Mouse (Mus musculus): ENCODE data around the gene Otop3. TPM values are rescaled to one million over a fixed set of nuclear protein-coding genes. Genes with fewer than 3 reads are reported as not detected.

Otop3 gene
- polyA plus RNA-seq, 1 experiment from 2014 or later, result 0.37 TPM

GRCm38 (mm10) chr11:115345515-115345914 lies 11.0 kb downstream of the Otop3 start:
- no peaks in the 10 kb centered on the region for H3K9me3 ChIP-seq (ENCODE audit: control insufficient read depth, low read length)
- H3K4me3 ChIP-seq (ENCODE audit: low read depth, low read length), result no peak overlapping the region
- no peak for ATAC-seq (ENCODE audit: insufficient read depth, low FRiP score, low TSS enrichment)
- 39% methylated on average over 7 of the region's 7 CpGs for WGBS
- DNase-seq (ENCODE audit: low spot score), result peak; percentile 44
- no peak overlapping the region for H3K4me2 ChIP-seq (ENCODE audit: low read depth)
- no peaks in the 10 kb centered on the region for H3K27me3 ChIP-seq (ENCODE audit: control insufficient read depth, insufficient read depth, low read length)
- H3K4me1 ChIP-seq (ENCODE audit: control insufficient read depth, insufficient read depth, low read length), result no peaks in the 10 kb centered on the region
- no peaks in the 10 kb centered on the region for H3K36me3 ChIP-seq (ENCODE audit: control insufficient read depth, insufficient read depth, low read length)
- no peak overlapping the region for H3K27ac ChIP-seq (ENCODE audit: low read depth, low read length)
- H3K9ac ChIP-seq (ENCODE audit: low read length), result no peak overlapping the region

GRCm38 (mm10) chr11:115348681-115349248 lies 14.2 kb downstream of the Otop3 start:
- Histone ChIP-seq H3K4me3 (ENCODE audit: low read depth, low read length) (no peak overlapping the region), H3K27ac (ENCODE audit: low read depth, low read length) (no peak overlapping the region), H3K36me3 (ENCODE audit: control insufficient read depth, insufficient read depth, low read length) (no peaks in the 10 kb centered on the region), H3K9me3 (ENCODE audit: control insufficient read depth, low read length) (no peaks in the 10 kb centered on the region), H3K27me3 (ENCODE audit: control insufficient read depth, insufficient read depth, low read length) (no peaks in the 10 kb centered on the region), H3K4me2 (ENCODE audit: low read depth) (no peak overlapping the region), H3K4me1 (ENCODE audit: control insufficient read depth, insufficient read depth, low read length) (no peaks in the 10 kb centered on the region), H3K9ac (ENCODE audit: low read length) (no peak overlapping the region)
- 54% methylated on average over 17 of the region's 17 CpGs for WGBS
- ATAC-seq (ENCODE audit: insufficient read depth, low FRiP score, low TSS enrichment), result no peak
- no peak for DNase-seq (ENCODE audit: low spot score)

GRCm38 (mm10) chr11:115349976-115350375 lies 15.4 kb downstream of the Otop3 start:
- no peaks in the 10 kb centered on the region for H3K27me3 ChIP-seq (ENCODE audit: control insufficient read depth, insufficient read depth, low read length)
- H3K9me3 ChIP-seq (ENCODE audit: control insufficient read depth, low read length), result no peaks in the 10 kb centered on the region
- no peaks in the 10 kb centered on the region for H3K4me1 ChIP-seq (ENCODE audit: control insufficient read depth, insufficient read depth, low read length)
- no peak overlapping the region for H3K4me3 ChIP-seq (ENCODE audit: low read depth, low read length)
- no peak overlapping the region for H3K27ac ChIP-seq (ENCODE audit: low read depth, low read length)
- H3K9ac ChIP-seq (ENCODE audit: low read length), result no peak overlapping the region
- no peak overlapping the region for H3K4me2 ChIP-seq (ENCODE audit: low read depth)
- DNase-seq (ENCODE audit: low spot score) (no peak), ATAC-seq (ENCODE audit: insufficient read depth, low FRiP score, low TSS enrichment) (no peak)
- 56% methylated on average over 4 of the region's 4 CpGs for WGBS
- H3K36me3 ChIP-seq (ENCODE audit: control insufficient read depth, insufficient read depth, low read length), result no peaks in the 10 kb centered on the region

GRCm38 (mm10) chr11:115353375-115353774 lies 18.8 kb downstream of the Otop3 start:
- WGBS, result 93% methylated on average over 5 of the region's 5 CpGs
- Histone ChIP-seq H3K4me2 (ENCODE audit: low read depth) (no peak overlapping the region), H3K27me3 (ENCODE audit: control insufficient read depth, insufficient read depth, low read length) (0 out of 2 replicates have a peak, but pooled peaks cover 2% of the 10 kb centered on the region)

GRCm38 (mm10) chr11:115354183-115354582 lies 19.7 kb downstream of the Otop3 start:
- no peak overlapping the region for H3K4me2 ChIP-seq (ENCODE audit: low read depth)
- WGBS, result 6% methylated on average over 8 of the region's 8 CpGs
- H3K36me3 ChIP-seq (ENCODE audit: control insufficient read depth, insufficient read depth, low read length), result no peaks in the 10 kb centered on the region
- no peaks in the 10 kb centered on the region; the same call in 1 of the 2 replicates for H3K4me1 ChIP-seq (ENCODE audit: control insufficient read depth, insufficient read depth, low read length)
- no peak overlapping the region for H3K27ac ChIP-seq (ENCODE audit: low read depth, low read length)
- H3K9ac ChIP-seq (ENCODE audit: low read length), result no peak overlapping the region
- no peaks in the 10 kb centered on the region for H3K9me3 ChIP-seq (ENCODE audit: control insufficient read depth, low read length)
- H3K4me3 ChIP-seq (ENCODE audit: low read depth, low read length), result no peak overlapping the region
- DNase-seq (ENCODE audit: low spot score), result peak; percentile 84
- H3K27me3 ChIP-seq (ENCODE audit: control insufficient read depth, insufficient read depth, low read length), result 0 out of 2 replicates have a peak, but pooled peaks cover 2% of the 10 kb centered on the region
- ATAC-seq (ENCODE audit: insufficient read depth, low FRiP score, low TSS enrichment), result no peak

More at GRCm38 (mm10) chr11:115353375-115353774, 18.8 kb downstream of the Otop3 start:
- ATAC-seq (ENCODE audit: insufficient read depth, low FRiP score, low TSS enrichment) (no peak), DNase-seq (ENCODE audit: low spot score) (no peak)
- no peaks in the 10 kb centered on the region for H3K9me3 ChIP-seq (ENCODE audit: control insufficient read depth, low read length)
- no peaks in the 10 kb centered on the region for H3K4me1 ChIP-seq (ENCODE audit: control insufficient read depth, insufficient read depth, low read length)
- H3K9ac ChIP-seq (ENCODE audit: low read length), result no peak overlapping the region; the same call in 1 of the 2 replicates
- H3K27ac ChIP-seq (ENCODE audit: low read depth, low read length), result no peak overlapping the region
- H3K36me3 ChIP-seq (ENCODE audit: control insufficient read depth, insufficient read depth, low read length), result no peaks in the 10 kb centered on the region
- no peak overlapping the region for H3K4me3 ChIP-seq (ENCODE audit: low read depth, low read length)

GRCm38 (mm10) chr11:115358468-115358867 lies 23.9 kb downstream of the Otop3 start:
- Histone ChIP-seq H3K36me3 (ENCODE audit: control insufficient read depth, insufficient read depth, low read length) (no peaks in the 10 kb centered on the region), H3K9me3 (ENCODE audit: control insufficient read depth, low read length) (no peaks in the 10 kb centered on the region), H3K4me2 (ENCODE audit: low read depth) (no peak overlapping the region), H3K27me3 (ENCODE audit: control insufficient read depth, insufficient read depth, low read length) (0 out of 2 replicates have a peak, but pooled peaks cover 2% of the 10 kb centered on the region), H3K27ac (ENCODE audit: low read depth, low read length) (no peak overlapping the region), H3K4me1 (ENCODE audit: control insufficient read depth, insufficient read depth, low read length) (no peaks in the 10 kb centered on the region; the same call in 1 of the 2 replicates), H3K4me3 (ENCODE audit: low read depth, low read length) (no peak overlapping the region), H3K9ac (ENCODE audit: low read length) (peak overlapping the region; percentile 26; the same call in 1 of the 2 replicates)
- DNase-seq (ENCODE audit: low spot score) (peak; percentile 73), ATAC-seq (ENCODE audit: insufficient read depth, low FRiP score, low TSS enrichment) (no peak)
- 24% methylated on average over 5 of the region's 5 CpGs for WGBS

GRCm38 (mm10) chr11:115359293-115359692 lies 24.8 kb downstream of the Otop3 start:
- peak overlapping the region; percentile 2; the same call in 1 of the 2 replicates for H3K27ac ChIP-seq (ENCODE audit: low read depth, low read length)
- no peaks in the 10 kb centered on the region; the same call in 1 of the 2 replicates for H3K4me1 ChIP-seq (ENCODE audit: control insufficient read depth, insufficient read depth, low read length)
- H3K36me3 ChIP-seq (ENCODE audit: control insufficient read depth, insufficient read depth, low read length), result no peaks in the 10 kb centered on the region
- 38% methylated on average over 3 of the region's 3 CpGs for WGBS
- no peak overlapping the region for H3K4me2 ChIP-seq (ENCODE audit: low read depth)
- H3K27me3 ChIP-seq (ENCODE audit: control insufficient read depth, insufficient read depth, low read length), result 0 out of 2 replicates have a peak, but pooled peaks cover 5% of the 10 kb centered on the region
- no peak overlapping the region; the same call in 1 of the 2 replicates for H3K9ac ChIP-seq (ENCODE audit: low read length)
- DNase-seq (ENCODE audit: low spot score) (no peak), ATAC-seq (ENCODE audit: insufficient read depth, low FRiP score, low TSS enrichment) (no peak)
- no peaks in the 10 kb centered on the region for H3K9me3 ChIP-seq (ENCODE audit: control insufficient read depth, low read length)
- no peak overlapping the region for H3K4me3 ChIP-seq (ENCODE audit: low read depth, low read length)

- Histone ChIP-seq H3K4me3 (ENCODE audit: low read depth, low read length) (no peak overlapping the region), H3K27ac (ENCODE audit: low read depth, low read length) (peak overlapping the region; percentile 2; the same call in 1 of the 2 replicates), H3K9ac (ENCODE audit: low read length) (no peak overlapping the region), H3K4me2 (ENCODE audit: low read depth) (no peak overlapping the region), H3K27me3 (ENCODE audit: control insufficient read depth, insufficient read depth, low read length) (0 out of 2 replicates have a peak, but pooled peaks cover 5% of the 10 kb centered on the region), H3K36me3 (ENCODE audit: control insufficient read depth, insufficient read depth, low read length) (no peaks in the 10 kb centered on the region), H3K4me1 (ENCODE audit: control insufficient read depth, insufficient read depth, low read length) (no peaks in the 10 kb centered on the region; the same call in 1 of the 2 replicates), H3K9me3 (ENCODE audit: control insufficient read depth, low read length) (no peaks in the 10 kb centered on the region)
- ATAC-seq (ENCODE audit: insufficient read depth, low FRiP score, low TSS enrichment), result no peak
- DNase-seq (ENCODE audit: low spot score), result no peak
- WGBS, result 69% methylated on average over 6 of the region's 6 CpGs
Observed at GRCm38 (mm10) chr11:115359726-115360125, 25.2 kb downstream of the Otop3 start.

- no peak overlapping the region for H3K4me3 ChIP-seq (ENCODE audit: low read depth, low read length)
- peaks cover 7% of the 10 kb centered on the region for H3K4me1 ChIP-seq (ENCODE audit: control insufficient read depth, insufficient read depth, low read length)
- H3K27ac ChIP-seq (ENCODE audit: low read depth, low read length), result no peak overlapping the region
- 89% methylated on average over 3 of the region's 3 CpGs for WGBS
- no peak overlapping the region for H3K9ac ChIP-seq (ENCODE audit: low read length)
- peaks cover 19% of the 10 kb centered on the region for H3K27me3 ChIP-seq (ENCODE audit: control insufficient read depth, insufficient read depth, low read length)
- H3K9me3 ChIP-seq (ENCODE audit: control insufficient read depth, low read length), result no peaks in the 10 kb centered on the region
- H3K4me2 ChIP-seq (ENCODE audit: low read depth), result no peak overlapping the region
- DNase-seq (ENCODE audit: low spot score), result no peak
- ATAC-seq (ENCODE audit: insufficient read depth, low FRiP score, low TSS enrichment), result no peak
- no peaks in the 10 kb centered on the region for H3K36me3 ChIP-seq (ENCODE audit: control insufficient read depth, insufficient read depth, low read length)
Observed at GRCm38 (mm10) chr11:115364136-115364535, 29.6 kb downstream of the Otop3 start.
